14 mouse cellular contexts compared by ENCODE assay signal in genomic region chr12:73587262-73587661, GRCm38 (mm10). TPM values are rescaled to one million over a fixed set of nuclear protein-coding genes. Genes with fewer than 3 reads are reported as not detected.
DNase-seq lines count a peak whose midpoint lies in the region; ATAC-seq and TF ChIP-seq lines count a peak whose summit lies in the region.
"Had no signal": no experiment of that assay in that cellular context is flagged by ENCODE, and none has a peak within 500 bp of the region (broad histone marks: within the 10 kb centered on the region; RNA-seq: fewer than 3 reads in every experiment).

No protein-coding gene starts in this region.

- H3K9ac ChIP-seq in intestine, embryonic 15.5 days = no peak overlapping the region
- H3K9ac ChIP-seq in intestine, postnatal 0 days (ENCODE audit: low read depth, low read length) = no peak overlapping the region
- H3K9ac ChIP-seq in lung, embryonic 16.5 days (ENCODE audit: low read length) = peak overlapping the region; percentile 24; the same call in 1 of the 2 replicates
- no peak overlapping the region for H3K9ac ChIP-seq in neural tube, embryonic 13.5 days

- 58% methylated on average over 3 of the region's 3 CpGs for WGBS in intestine, embryonic 15.5 days
- 46% methylated on average over 3 of the region's 3 CpGs for WGBS in intestine, postnatal 0 days
- 35% methylated on average over 3 of the region's 3 CpGs for WGBS in lung, embryonic 16.5 days
- 59% methylated on average over 3 of the region's 3 CpGs for WGBS in neural tube, embryonic 13.5 days

- 0 out of 2 replicates have a peak overlapping the region, but pooled peaks have one; percentile 1 for H3K4me2 ChIP-seq in intestine, embryonic 15.5 days (replicated peaks)
- no peak overlapping the region; the same call in 1 of the 2 replicates for H3K4me2 ChIP-seq in intestine, postnatal 0 days (replicated peaks; ENCODE audit: low read depth)
- H3K4me2 ChIP-seq in lung, embryonic 16.5 days (ENCODE audit: low read depth, low read length) = peak overlapping the region; percentile 43
- peak overlapping the region; percentile 12; the same call in 1 of the 2 replicates for H3K4me2 ChIP-seq in neural tube, embryonic 13.5 days

- intact Hi-C loops in heart, postnatal 25 days (cut with DNase I) = loop anchor here (5.0 kb wide), 1 partner anchor 45 kb away; no protein-coding TSS in a partner anchor

- peak; percentile 64 for DNase-seq in heart, adult 11 months
- no peak for DNase-seq in heart, postnatal 25 days (ENCODE audit: low spot score)
- DNase-seq in lung, postnatal 4 days = no peak
- DNase-seq: cerebellum, adult 9-10 months; gastrocnemius, postnatal 14 days; kidney, postnatal 36 days; thymus, adult 2 months had no signal

- TF ChIP-seq CTCF in intestine, postnatal 0 days (IDR thresholded peaks at IDR 0.05; ENCODE audit: low read depth) = no peak

- H3K4me3 ChIP-seq in intestine, embryonic 15.5 days (replicated peaks) = no peak overlapping the region
- no peak overlapping the region for H3K4me3 ChIP-seq in intestine, postnatal 0 days (ENCODE audit: low read depth, low read length)
- peak overlapping the region; percentile 28 for H3K4me3 ChIP-seq in lung, embryonic 16.5 days (ENCODE audit: low read length)
- H3K4me3 ChIP-seq in neural tube, embryonic 13.5 days = no peak overlapping the region

- no peak for ATAC-seq in intestine, embryonic 15.5 days
- ATAC-seq in intestine, postnatal 0 days = no peak
- no peak for ATAC-seq in lung, embryonic 16.5 days (ENCODE audit: low read depth)
- no peak for ATAC-seq in neural tube, embryonic 13.5 days (ENCODE audit: low read depth)
- ATAC-seq in granulocyte monocyte progenitor cell, adult 5-6 weeks (replicated peaks; ENCODE audit: poor library complexity, severe bottlenecking) = no peak
- ATAC-seq: inflammation-experienced regulatory T-cells, adult 6 months had no signal

- no peak overlapping the region for H3K27ac ChIP-seq in intestine, embryonic 15.5 days
- no peak overlapping the region for H3K27ac ChIP-seq in intestine, postnatal 0 days (ENCODE audit: low read depth, low read length)
- H3K27ac ChIP-seq in lung, embryonic 16.5 days (ENCODE audit: low read length) = no peak overlapping the region
- H3K27ac ChIP-seq in neural tube, embryonic 13.5 days (replicated peaks) = no peak overlapping the region

- H3K36me3 ChIP-seq in intestine, embryonic 15.5 days = no peaks in the 10 kb centered on the region
- H3K36me3 ChIP-seq in intestine, postnatal 0 days (ENCODE audit: control insufficient read depth, insufficient read depth) = no peaks in the 10 kb centered on the region
- no peaks in the 10 kb centered on the region for H3K36me3 ChIP-seq in lung, embryonic 16.5 days (ENCODE audit: control insufficient read depth, insufficient read depth, low read length)
- H3K36me3 ChIP-seq in neural tube, embryonic 13.5 days = no peaks in the 10 kb centered on the region

- H3K4me1 ChIP-seq in intestine, embryonic 15.5 days (replicated peaks) = peaks cover 8% of the 10 kb centered on the region; the same call in 1 of the 2 replicates
- no peaks in the 10 kb centered on the region; the same call in 1 of the 2 replicates for H3K4me1 ChIP-seq in intestine, postnatal 0 days (replicated peaks; ENCODE audit: control insufficient read depth, insufficient read depth, low read length)
- peaks cover 7% of the 10 kb centered on the region; the same call in 1 of the 2 replicates for H3K4me1 ChIP-seq in lung, embryonic 16.5 days (replicated peaks; ENCODE audit: control insufficient read depth, insufficient read depth, low read length)
- peaks cover 21% of the 10 kb centered on the region for H3K4me1 ChIP-seq in neural tube, embryonic 13.5 days (replicated peaks)

- H3K27me3 ChIP-seq in intestine, embryonic 15.5 days (replicated peaks) = no peaks in the 10 kb centered on the region; the same call in 1 of the 2 replicates
- H3K27me3 ChIP-seq in intestine, postnatal 0 days (replicated peaks; ENCODE audit: control insufficient read depth, insufficient read depth, low read length) = no peaks in the 10 kb centered on the region
- H3K27me3 ChIP-seq in lung, embryonic 16.5 days (ENCODE audit: control insufficient read depth, insufficient read depth, low read depth, low read length) = peaks cover 9% of the 10 kb centered on the region
- H3K27me3 ChIP-seq in neural tube, embryonic 13.5 days = peaks cover 52% of the 10 kb centered on the region

- H3K9me3 ChIP-seq in intestine, embryonic 15.5 days = no peaks in the 10 kb centered on the region
- H3K9me3 ChIP-seq in intestine, postnatal 0 days (ENCODE audit: control insufficient read depth) = no peaks in the 10 kb centered on the region
- H3K9me3 ChIP-seq in lung, embryonic 16.5 days (ENCODE audit: control insufficient read depth, low read length) = no peaks in the 10 kb centered on the region
- no peaks in the 10 kb centered on the region for H3K9me3 ChIP-seq in neural tube, embryonic 13.5 days

RNA-seq across cellular contexts. Expression of gene Prkch, which starts 2.7 kb away (rescaled TPM):
- total RNA-seq in heart, postnatal 25 days (2021) = 10 to 100 TPM; 16.1 to 18.8 TPM
- polyA plus RNA-seq in intestine, embryonic 15.5 days (2015; fragmentation: Nextera tagmentation; extraction: Ambion mirVana) = 7.3 and 7.7 TPM in 2 replicates
- 3.3 and 3.7 TPM in 2 replicates for polyA plus RNA-seq in intestine, postnatal 0 days (2015; fragmentation: Nextera tagmentation; extraction: Ambion mirVana)
- polyA plus RNA-seq in lung, embryonic 16.5 days (2015; fragmentation: Nextera tagmentation; extraction: Ambion mirVana) = 12.0 and 12.4 TPM in 2 replicates
- polyA plus RNA-seq in neural tube, embryonic 13.5 days (2015; fragmentation: Nextera tagmentation; extraction: Ambion mirVana) = 9.6 and 11.8 TPM in 2 replicates
- total RNA-seq in granulocyte monocyte progenitor cell, adult 5-6 weeks (2014; fragmentation: Nextera tagmentation) = 0.99 and 1.6 TPM in 2 replicates
- 2.6 and 5.3 TPM in 2 replicates for total RNA-seq in granulocyte monocyte progenitor cell, adult 5-6 weeks (2017)

RNA-seq across cellular contexts. Expression of gene Tmem30b, which starts 41.1 kb away (rescaled TPM):
- total RNA-seq in heart, postnatal 25 days (2021) = under 1 TPM; 0.08 to 0.13 TPM
- polyA plus RNA-seq in intestine, embryonic 15.5 days (2015; fragmentation: Nextera tagmentation; extraction: Ambion mirVana) = 63.4 and 67.5 TPM in 2 replicates
- 83.6 and 84.5 TPM in 2 replicates for polyA plus RNA-seq in intestine, postnatal 0 days (2015; fragmentation: Nextera tagmentation; extraction: Ambion mirVana)
- polyA plus RNA-seq in lung, embryonic 16.5 days (2015; fragmentation: Nextera tagmentation; extraction: Ambion mirVana) = 9.2 and 10.1 TPM in 2 replicates
- 0.45 and 0.61 TPM in 2 replicates for polyA plus RNA-seq in neural tube, embryonic 13.5 days (2015; fragmentation: Nextera tagmentation; extraction: Ambion mirVana)
- total RNA-seq in granulocyte monocyte progenitor cell, adult 5-6 weeks (2014; fragmentation: Nextera tagmentation) = not detected in 2 replicates
- total RNA-seq in granulocyte monocyte progenitor cell, adult 5-6 weeks (2017) = not detected in 2 replicates
- total RNA-seq: megakaryocyte, adult 5-6 weeks had no signal
